Mouse (Mus musculus): ENCODE results near the gene Rad51b.

Rad51b gene

DNA sequence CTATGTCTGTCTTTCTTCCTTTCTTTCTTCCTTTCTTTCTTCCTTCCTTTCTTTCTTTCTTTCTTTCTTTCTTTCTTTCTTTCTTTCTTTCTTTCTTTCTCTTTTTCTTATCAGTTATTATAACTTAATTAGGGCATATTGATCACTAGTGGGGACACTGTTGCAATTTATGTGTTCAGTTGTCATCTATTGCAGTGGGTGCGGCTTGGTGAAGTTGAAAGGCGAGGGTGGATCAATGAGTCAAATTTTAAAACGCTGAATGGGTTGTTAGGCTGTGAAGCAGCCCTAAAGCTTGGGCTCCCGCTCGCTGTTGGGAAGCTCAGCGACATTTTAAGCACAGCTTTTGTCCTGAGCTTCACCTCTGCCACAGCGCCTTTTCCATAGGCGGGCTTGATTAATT, 139.0 kb downstream of the Rad51b start:
- in situ Hi-C loops (cut with MboI, MseI), result no loop called here

DNA sequence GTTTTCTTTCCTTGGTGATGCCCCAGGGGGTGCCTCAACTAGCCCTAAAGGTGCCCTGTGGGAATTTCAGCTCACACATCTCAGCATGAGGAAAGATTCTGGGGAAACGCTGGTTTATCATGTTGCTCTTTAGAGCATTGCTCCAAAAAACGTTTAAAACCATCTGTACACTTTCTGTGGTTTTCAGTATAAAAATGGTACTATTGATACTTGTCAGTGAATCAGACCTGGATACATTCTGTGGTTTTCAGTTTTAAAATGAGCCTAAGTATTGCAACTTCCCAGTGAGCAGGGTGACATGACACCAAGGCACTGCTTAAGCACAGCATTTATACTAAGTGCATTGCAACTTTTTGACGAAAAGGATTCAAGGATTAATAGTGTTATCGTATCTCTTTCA, 139.8 kb downstream of the Rad51b start:
- in situ Hi-C loops (cut with MboI, MseI), result no loop called here

DNA sequence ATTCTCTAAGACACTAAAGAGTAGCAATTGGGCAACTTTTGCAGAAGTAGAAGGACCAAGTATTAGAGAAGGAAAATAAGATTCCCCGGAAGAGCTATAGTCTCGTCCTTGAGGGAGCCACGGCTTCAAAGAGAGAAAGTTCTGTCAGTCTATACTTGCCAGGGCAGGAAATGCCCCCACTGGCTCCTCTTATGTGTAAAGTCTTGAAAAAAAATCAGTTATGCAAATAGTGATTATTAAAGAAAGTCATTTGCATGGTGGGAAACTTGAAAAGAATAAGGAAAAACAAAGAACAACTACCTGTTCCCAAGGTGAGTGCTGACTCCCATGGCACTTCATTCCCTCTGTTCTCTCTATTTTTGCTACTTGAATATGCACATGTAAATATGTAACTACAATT, 140.5 kb downstream of the Rad51b start:
- in situ Hi-C loops (cut with MboI, MseI), result no loop called here

DNA sequence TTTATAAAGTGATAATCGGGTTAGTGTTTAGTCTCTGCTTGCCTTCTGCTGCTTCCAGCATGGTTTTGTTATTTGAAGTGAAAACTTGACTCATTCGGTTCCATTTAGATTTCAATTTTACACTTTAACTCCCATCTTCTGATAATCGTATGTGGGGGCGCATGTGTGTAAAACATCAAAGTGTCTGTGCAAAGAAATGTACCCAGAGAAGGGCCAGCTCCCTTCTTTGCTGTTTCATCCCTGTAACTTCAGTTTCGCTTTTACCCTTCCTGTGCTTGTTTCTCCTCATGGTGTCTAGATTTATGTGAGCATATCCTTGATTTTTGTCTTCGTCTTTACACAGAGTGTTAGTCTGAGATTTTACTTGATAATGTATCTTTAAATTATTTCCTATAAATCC, 142.9 kb downstream of the Rad51b start:
- in situ Hi-C loops (cut with MboI, MseI), result no loop called here

DNA sequence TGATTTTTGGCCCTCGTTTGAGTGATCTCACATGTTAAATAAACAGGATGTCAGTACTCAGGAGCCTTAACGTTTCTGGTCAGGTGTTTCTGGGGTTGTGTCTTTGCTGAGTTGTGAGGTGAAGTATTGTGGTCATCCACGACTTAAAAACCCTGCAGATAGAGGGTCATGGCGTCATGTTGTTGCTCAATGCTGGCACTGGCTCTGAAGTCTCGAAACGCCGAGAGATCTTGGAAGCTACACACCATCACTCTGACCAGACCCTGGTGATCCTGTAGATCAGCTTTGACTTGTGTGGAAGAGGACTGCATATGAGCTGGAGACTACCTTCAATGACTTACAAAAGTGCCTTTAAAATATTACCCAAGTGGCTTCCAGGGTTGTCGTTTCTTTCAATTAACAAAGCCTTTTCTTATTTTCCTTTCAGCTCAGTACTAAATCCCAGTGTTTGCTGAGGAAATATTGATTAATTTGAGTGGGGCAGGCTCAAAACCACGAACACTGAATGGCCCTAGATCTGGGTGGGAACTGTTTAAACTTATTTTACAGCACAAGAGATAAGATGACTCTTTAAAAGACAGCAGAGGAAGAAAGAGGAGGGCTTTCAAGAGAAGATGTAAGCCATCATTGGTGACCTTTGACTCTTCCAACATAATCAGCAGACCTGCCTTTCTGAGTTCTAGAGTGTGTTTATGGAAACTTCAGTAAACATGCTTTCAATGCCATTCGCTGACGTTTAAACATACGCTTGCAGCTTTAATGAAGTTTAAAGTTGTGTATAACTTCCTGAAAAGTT, 144.3 kb downstream of the Rad51b start:
- in situ Hi-C loops (cut with MboI, MseI), result no loop called here

DNA sequence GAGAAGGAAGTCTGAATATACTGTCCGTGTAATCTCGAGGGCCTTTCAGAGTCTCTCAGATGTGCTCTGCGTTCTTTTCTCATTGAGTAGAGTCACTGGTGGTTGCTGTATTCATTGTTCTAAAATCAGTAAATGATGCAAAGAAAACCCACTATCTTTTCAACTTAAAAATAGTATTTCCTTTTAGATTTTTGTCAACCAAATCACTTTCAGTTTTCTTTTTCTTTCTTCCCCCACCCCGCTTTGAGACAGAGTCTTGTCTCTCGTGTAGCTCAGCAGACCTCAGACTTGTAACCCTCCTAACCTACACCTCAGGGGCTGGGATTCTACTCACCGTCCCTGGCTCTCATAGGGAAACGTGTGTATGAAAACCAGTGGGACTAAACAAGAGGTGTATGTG, 145.0 kb downstream of the Rad51b start:
- in situ Hi-C loops (cut with MboI, MseI), result no loop called here

DNA sequence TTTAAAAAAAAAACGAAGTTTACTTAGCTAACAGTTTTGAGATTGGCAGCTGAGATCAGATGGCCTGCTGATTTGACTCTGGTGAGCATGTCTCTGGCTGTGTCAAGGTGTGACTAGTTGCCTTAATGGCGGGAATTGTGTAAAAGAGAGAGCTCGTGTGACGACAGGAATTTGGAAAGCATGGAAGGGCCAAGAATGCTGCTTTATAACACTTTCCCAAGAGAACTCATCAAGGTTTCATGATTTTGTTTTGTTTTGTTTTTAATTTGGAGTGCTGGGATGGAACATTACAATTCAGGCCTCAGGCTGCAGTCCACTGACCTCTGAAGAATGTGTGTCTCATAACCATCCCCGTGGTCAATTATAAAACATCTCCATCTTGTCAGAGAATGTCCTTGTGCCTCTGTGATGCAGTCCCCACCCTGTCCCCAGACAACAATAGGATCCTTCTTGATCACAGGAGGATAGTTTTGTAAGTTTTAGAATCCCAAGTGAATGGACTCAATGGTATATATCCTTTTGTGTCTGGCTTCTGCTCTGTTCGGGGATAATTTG, 145.8 kb downstream of the Rad51b start:
- in situ Hi-C loops (cut with MboI, MseI), result no loop called here

DNA sequence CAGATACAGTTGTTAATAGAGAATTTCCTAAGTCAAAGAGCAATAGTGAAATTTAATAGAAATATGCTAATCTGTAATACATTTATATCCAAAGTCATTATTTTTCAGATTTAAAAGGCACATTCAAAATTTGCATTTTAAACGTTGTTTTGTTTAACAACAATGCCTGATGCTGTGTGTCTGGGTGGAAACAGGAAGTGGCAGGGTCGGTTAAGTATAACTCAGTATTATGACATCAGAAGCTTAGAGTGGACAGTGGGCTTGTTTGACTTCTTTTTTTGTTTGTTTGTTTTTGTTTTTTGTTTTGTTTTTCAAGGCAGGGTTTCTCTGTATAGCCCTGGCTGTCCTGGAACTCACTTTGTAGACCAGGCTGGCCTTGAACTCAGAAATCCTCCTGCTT, 147.6 kb downstream of the Rad51b start:
- in situ Hi-C loops (cut with MboI, MseI), result no loop called here

DNA sequence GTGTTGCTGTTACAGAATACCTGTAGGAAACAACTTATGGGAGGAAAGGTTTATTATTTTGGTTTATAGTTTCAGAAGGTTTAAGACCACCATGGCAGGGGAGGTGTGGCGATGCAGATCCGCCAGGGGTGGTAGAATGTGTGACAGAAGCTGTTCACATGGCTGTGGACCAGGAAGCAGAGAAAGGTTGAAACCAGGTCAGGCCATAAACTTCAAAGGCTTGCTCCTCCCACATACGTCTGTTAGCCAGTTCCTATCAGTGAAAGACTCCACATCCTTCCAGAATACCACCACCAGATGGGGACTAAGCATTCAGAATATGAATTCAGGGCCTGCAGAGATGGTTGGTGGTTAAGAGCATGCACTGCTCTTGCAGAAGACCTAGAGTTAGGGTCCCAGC, 150.0 kb downstream of the Rad51b start:
- in situ Hi-C loops (cut with MboI, MseI), result no loop called here

DNA sequence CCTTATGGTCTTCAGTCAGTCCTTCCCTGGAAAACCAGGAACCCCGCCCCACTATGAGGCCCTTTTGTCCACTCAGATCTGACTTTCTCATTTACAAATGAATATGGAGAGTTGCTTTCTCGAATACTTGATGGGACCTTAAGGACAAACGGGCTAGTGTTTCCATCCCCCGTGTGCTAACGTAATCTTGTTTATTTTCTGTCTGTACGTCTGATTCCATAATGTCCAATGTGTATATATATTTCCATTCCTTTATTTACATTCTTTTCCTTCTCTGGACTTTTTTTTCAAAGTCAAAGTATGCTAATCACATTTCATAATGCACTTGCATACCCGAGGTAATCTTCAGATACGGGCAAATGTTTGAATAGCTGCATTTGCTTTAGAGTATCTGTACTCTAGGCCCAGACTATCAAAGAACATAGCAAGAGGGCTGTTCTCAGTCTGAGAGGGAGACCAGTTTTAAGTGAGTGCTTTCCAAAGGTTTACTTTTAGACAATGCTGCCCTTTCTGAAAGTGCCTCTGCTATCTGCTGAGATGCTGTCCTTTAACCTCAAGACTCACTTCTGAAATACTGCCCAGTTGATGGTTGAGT, 152.8 kb downstream of the Rad51b start:
- in situ Hi-C loops (cut with MboI, MseI), result no loop called here

DNA sequence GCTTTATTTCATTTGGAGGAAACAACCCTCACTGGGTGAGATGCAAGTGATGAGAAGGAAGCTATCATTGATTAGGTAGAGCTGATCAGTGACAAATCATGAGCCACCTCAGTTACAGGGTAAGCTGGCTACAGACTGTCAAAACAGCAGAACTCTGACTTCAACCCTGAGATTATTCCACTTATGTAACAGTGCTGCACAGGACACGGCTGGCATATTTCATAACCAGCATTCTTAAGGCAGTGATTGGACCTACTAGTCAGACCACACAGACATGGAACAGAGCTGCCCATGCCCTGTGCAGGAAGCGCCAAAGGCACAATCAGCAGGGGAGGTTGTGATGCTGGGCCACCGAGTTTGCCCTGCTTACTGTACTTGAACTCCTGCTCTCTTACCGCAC, 155.8 kb downstream of the Rad51b start:
- in situ Hi-C loops (cut with MboI, MseI), result no loop called here

DNA sequence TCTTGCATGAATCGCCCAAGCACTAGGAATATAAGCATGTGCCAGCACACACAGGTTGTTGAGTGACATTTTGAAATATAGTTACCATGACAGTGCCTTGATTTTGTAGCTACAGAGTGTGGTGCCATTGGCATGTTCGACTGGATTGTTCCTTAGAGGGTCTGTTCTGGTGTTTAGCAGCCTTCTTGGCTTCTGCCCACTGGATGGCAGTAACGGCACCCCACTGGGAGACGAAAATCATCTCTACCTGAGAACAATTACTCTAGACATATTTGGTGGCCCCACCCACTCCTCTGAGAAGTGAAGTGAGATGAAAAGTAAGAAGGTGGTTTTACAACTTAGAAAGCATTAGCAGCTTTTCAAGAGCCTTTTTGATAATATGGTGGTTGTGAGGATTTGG, 156.9 kb downstream of the Rad51b start:
- in situ Hi-C loops (cut with MboI, MseI), result no loop called here

DNA sequence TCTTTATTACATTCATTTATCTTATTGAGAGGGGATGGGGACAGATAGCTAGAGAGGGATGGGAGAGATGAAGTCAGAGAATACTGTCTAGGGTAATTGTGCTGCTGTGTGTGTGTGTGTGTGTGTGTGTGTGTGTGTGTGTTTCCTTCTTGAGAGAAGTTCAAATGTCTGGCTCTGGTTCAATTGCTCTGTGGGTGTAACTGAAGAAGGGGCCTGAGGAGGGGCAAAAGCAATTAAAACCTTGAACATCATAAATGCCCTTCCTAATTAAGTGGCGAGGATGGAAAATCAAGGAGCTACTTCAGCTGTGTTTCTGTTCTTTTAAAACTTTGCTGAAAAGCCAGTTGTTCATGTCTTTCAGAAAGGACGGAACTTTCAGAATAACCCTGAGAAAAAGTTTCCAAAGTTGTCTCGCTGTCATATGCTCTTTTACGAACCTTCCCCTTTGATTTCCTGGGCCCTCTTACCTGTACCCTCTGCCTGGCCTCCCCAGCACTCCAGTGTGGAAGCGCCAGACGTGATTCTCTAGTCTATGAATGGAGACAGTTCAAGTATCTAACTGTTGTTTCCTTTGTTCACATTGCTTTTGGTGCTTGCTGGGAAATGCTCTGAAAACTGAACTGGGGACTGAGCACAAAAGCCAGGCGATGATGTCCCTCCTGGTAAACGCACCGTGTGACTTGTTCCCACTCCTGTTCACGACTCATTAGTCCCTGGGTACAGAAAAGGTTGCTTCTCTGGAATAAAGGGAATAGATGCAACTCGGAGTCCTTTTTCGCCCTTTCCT, 158.2 kb downstream of the Rad51b start:
- in situ Hi-C loops (cut with MboI, MseI), result no loop called here

DNA sequence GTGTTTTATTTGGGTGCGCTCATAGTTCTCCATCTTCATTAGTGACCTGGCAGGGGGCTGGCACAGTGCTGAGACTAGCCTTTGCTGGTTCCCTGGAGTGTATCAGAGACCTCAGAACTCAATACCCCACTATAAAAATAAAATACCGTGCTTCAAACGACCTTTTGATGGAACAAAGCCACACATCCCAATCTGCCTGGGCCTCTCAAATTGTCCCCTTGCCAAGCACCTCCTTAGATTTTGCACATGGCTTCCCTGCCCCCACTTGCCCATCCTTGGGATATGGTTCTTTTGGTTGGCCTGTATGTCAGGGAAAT, 158.7 kb downstream of the Rad51b start:
- in situ Hi-C loops (cut with MboI, MseI), result no loop called here

DNA sequence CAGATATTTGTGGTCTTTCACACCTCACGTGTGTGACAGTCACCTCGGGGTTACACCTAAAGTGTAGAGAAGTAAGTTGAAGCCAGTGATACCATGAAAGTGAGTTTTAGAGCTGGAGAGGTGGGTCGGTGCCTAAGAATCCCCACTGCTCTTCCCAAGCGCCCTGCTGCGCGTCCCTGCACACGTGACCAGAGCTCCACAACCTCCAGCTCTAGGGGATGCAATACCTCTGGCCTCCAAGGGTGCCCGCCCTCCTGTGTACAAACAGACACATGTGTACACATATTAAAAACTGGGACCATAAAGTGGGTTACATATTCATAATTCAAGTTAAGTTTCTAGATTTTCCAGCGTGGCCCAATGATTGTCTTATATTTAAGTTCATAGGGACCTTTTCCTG, 159.2 kb downstream of the Rad51b start:
- in situ Hi-C loops (cut with MboI, MseI), result no loop called here

DNA sequence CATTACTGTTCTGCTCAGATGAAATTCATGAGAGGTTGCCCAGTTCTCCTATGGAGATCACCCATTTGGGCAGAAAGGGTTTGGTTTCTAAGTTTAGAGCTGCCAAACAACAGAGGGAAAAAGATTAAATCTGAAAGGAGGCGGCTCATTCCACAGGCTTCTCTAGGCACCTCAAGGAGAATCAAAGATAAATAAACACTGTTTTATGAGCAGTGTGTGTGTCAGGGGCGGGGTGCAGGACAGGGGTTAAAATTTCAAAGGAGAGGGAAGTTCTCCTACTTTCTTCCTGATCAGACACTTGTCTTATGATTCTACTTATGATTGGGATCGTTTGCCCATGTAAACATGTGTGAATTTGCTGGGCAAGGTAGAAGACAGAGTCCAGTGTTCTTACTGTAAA, 166.3 kb downstream of the Rad51b start:
- in situ Hi-C loops (cut with MboI, MseI), result no loop called here

DNA sequence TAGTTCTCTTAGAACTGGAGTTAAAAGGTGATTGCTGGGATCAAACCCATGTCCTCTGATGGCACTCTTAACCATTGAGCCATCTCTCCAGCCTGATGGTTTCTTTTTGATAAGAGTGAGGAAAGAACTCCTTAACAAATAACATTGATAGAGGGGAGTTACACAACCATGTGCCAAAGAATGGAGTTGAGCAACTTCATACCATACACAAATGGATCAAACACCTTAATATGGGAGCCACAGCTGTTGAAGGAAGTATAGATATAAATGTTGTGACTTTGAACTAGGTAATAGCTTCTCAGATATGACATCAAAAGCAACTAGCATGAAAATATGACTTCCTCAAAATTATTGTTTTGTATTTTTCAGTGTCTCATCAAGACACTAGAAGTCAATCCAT, 173.0 kb downstream of the Rad51b start:
- in situ Hi-C loops (cut with MboI, MseI), result no loop called here

DNA sequence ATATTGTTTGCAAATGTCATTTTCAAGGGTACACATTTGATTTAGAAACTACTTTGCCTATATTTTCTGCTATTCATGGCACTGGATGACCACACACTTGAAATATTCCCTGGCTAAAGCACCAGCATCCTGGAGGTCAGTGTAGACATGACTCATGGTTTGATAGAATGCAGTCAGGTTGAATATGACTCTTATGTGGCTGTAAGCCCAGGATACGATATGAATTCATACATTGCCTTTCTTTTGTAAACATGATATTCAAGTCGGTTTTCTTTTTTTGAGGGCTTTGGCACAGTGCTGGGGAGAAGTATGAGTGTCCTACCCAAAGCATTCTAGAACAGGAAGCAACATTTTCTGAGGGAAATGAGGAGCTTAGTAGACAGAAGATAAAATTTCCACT, 174.8 kb downstream of the Rad51b start:
- in situ Hi-C loops (cut with MboI, MseI), result no loop called here

DNA sequence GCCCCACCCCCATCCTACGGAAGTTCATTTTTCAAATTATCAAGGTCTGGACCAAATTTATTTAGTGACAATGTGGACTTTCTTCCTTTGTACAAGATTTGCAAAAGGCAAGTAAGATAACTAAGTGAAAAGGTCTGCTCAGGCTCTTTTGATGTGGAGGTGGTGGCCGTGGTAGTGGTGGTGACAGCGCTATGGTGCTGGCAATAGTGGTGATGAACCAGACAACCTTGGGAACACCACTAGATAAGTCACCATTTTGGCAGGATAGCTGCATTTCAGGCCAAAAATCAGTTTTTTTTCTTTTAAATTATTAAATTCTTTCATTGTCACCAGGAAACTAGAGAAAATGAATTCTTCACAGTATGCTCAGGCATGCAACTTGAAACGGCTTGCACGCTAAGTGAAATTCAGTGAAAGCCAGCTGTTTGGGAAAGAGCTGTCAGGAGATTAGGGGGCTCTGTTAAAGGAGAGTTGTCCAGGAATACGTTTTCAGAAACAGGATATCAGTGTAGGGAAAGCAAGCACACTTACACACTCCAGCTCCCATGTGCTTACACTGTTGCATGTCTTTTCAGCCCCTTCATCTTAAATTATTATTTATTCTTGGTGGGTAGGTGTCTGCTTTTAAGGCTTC, 179.4 kb downstream of the Rad51b start:
- in situ Hi-C loops (cut with MboI, MseI), result no loop called here

DNA sequence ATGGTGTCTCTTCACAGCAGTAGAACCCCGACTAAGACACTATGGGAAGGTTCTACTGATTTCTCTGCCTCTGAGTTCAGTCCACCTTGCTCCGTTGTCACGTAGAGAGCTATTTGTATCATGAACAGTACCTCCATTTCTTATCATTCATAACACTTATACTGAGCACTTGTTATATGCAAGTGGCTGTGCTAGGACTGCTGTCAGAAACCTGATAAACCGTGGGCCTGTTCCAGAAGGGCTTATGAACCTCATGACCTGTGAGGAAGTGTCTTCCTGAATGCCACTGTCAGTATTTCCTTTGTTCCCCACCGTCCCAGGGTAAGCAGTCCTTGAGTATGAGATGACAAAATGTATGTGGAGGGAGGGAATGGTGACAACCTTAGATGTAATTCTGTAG, 181.7 kb downstream of the Rad51b start:
- in situ Hi-C loops (cut with MboI, MseI), result no loop called here

DNA sequence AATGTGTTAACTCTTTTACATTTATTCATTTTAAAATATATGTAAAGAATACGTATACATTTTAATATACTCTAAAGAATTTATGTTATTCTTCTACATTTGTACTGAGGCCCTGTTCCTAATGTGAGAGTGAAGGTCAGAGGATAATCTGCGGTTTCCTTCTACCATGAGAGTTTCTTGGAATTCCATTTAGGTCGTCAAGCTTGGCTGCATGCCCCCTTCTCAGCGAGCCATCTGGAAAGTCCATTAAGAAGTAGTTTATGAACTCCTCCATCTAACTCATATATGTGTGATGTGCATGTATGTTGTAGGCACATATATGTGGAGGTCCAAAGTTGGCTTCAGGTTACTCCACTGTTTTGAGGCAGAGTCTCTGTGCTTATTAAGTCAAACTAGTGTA, 188.4 kb downstream of the Rad51b start:
- in situ Hi-C loops (cut with MboI, MseI), result loop anchor here (10.0 kb wide), 1 partner anchor 549 kb away; no protein-coding TSS in a partner anchor

DNA sequence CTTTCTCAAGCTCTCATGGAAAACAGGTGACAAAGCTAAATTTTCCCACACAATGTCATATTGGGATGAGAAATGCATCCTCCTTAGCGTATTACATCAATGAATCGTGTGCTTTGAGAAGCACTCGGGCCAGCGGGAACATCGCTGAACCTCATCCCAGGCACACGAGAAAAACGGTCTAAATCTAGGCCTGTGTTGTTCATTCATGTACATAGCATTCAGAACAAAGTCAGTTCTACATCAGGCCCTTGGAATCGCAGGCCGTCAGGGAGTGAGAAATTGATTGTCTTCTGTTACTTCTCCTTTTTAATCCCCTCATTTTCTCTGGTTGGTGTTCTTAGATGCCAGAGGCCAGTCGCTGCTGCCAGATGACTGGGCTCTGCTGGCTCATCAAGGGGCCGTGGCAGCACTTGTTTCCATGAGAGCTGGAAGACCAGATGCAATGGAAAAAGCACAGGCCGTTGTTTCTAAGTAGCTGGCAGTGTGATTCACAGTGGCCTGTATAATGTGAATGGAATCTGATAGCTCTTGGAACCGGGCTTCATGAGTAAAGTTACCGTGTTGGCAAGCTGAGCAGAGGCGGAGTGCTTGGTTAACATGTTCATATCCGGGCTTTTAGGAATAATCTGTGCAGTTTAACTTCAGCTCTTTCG, 191.6 kb downstream of the Rad51b start:
- in situ Hi-C loops (cut with MboI, MseI), result loop anchor here (10.0 kb wide), 1 partner anchor 546 kb away; no protein-coding TSS in a partner anchor

Data from T-helper 2 cell (primary cell).